Mouse (Mus musculus) neural tube, embryonic 14.5 days (tissue): ENCODE data around the gene Ubxn1. TPM values are rescaled to one million over a fixed set of nuclear protein-coding genes. Genes with fewer than 3 reads are reported as not detected.
"Not testable (repeated sequence)": the region's sequence is repeated elsewhere in the genome, so short reads cannot be mapped to it uniquely, and the experiment has no call there.

Experiments used
- ATAC-seq: fragments of 200-750 bp; cut with Nextera tagmentation; 2 replicates; pipeline ENCODE4 v1.8.0; 2017; ENCODE audit warnings: low read depth, mild to moderate bottlenecking, moderate TSS enrichment, moderate library complexity
- H3K27ac ChIP-seq: fragments of 300-500 bp; sonication (generic); 2 replicates; pipeline ENCODE4 v1.5.1; 2014; ENCODE audit warnings: low read depth, mild to moderate bottlenecking, control low read depth, low read length, moderate library complexity, mixed read lengths
- H3K27me3 ChIP-seq: fragments of 300-500 bp; sonication (generic); 2 replicates; pipeline ENCODE4 v1.6.1; 2014; ENCODE audit warnings: low read length; ENCODE audit not compliant: control insufficient read depth, insufficient read depth
- H3K36me3 ChIP-seq: fragments of 300-500 bp; sonication (generic); 2 replicates; pipeline ENCODE4 v1.6.1; 2014; ENCODE audit warnings: low read length, mixed read lengths; ENCODE audit not compliant: control insufficient read depth, insufficient read depth
- H3K4me1 ChIP-seq: fragments of 300-500 bp; sonication (generic); 2 replicates; pipeline ENCODE4 v1.6.1; 2014; ENCODE audit warnings: low read length; ENCODE audit not compliant: control insufficient read depth, insufficient read depth
- H3K4me2 ChIP-seq: fragments of 300-500 bp; sonication (generic); 2 replicates; pipeline ENCODE4 v1.6.1; 2014; ENCODE audit warnings: mild to moderate bottlenecking, low read depth, low read length, control low read depth
- H3K4me3 ChIP-seq: fragments of 300-500 bp; sonication (generic); 2 replicates; pipeline ENCODE4 v1.5.1; 2014; ENCODE audit warnings: low read depth, low read length, control low read depth, mixed read lengths
- H3K9ac ChIP-seq: fragments of 300-500 bp; sonication (generic); replicated peaks from 2 replicates; pipeline ENCODE4 v1.6.1; 2014; ENCODE audit warnings: low read depth, mild to moderate bottlenecking, control low read depth, low read length, mixed read lengths
- H3K9me3 ChIP-seq: fragments of 300-500 bp; sonication (generic); 2 replicates; pipeline ENCODE4 v1.6.1; 2016; ENCODE audit warnings: low read length; ENCODE audit not compliant: control insufficient read depth
- WGBS: fragments of 180-500 bp; shearing (Covaris S2); extraction: QIAGEN DNeasy Blood & Tissue Kit; methylation state at CpG from one replicate; pipeline ENCODE4 v1.1.7; 2014; 5-methylcytosine and 5-hydroxymethylcytosine counted together
- polyA plus RNA-seq: library from polyadenylated mRNA; unstranded; fragments of >200 nt; fragmentation: Nextera tagmentation; extraction: Ambion mirVana; gene quantifications from 2 replicates; pipeline ENCODE4 v1.2.1, GENCODE M21; 2014

Ubxn1 gene
- polyA plus RNA-seq, result 135 and 142 TPM in 2 replicates

GRCm38 (mm10) chr19:8871267-8872186 is at the start of gene Ubxn1:
Gene Ubxn1, plus strand, starts transcription at chr19:8871496.
- peak within 1 kb of the TSS; percentile 98 for H3K4me3 ChIP-seq

GRCm38 (mm10) chr19:8822696-8823095 is 48.6 kb upstream of the Ubxn1 start:
- Histone ChIP-seq H3K9ac (0 out of 2 replicates have a peak overlapping the region, but pooled peaks have one; percentile 37), H3K4me1 (peaks cover 29% of the 10 kb centered on the region), H3K4me3 (peak overlapping the region; percentile 99; the same call in 1 of the 2 replicates), H3K36me3 (peaks cover 40% of the 10 kb centered on the region), H3K27me3 (no peaks in the 10 kb centered on the region), H3K9me3 (no peaks in the 10 kb centered on the region), H3K27ac (no peak overlapping the region), H3K4me2 (peak overlapping the region; percentile 98)
- WGBS, result 72% methylated on average over 8 of the region's 8 CpGs
- no peak for ATAC-seq

More at GRCm38 (mm10) chr19:8871267-8872186, at the start of gene Ubxn1:
- H3K36me3 ChIP-seq, result peaks cover 30% of the 10 kb centered on the region
- peak within 1 kb of the TSS; percentile 97 for H3K9ac ChIP-seq
- peak within 1 kb of the TSS; percentile 78 for H3K27ac ChIP-seq
- H3K4me1 ChIP-seq, result peaks cover 11% of the 10 kb centered on the region
- H3K27me3 ChIP-seq, result no peaks in the 10 kb centered on the region; the same call in 1 of the 2 replicates
- ATAC-seq, result peak; percentile 98
- no peaks in the 10 kb centered on the region for H3K9me3 ChIP-seq
- H3K4me2 ChIP-seq, result peak within 1 kb of the TSS; percentile 90
- WGBS, result under 1% methylated on average over 56 of the region's 59 CpGs

- WGBS, result 96% methylated on average over 8 of the region's 8 CpGs
- H3K27me3 ChIP-seq, result no peaks in the 10 kb centered on the region
- ATAC-seq, result no peak
- no peak within 1 kb of the TSS for H3K4me3 ChIP-seq
- H3K4me1 ChIP-seq, result no peaks in the 10 kb centered on the region
- no peak within 1 kb of the TSS for H3K9ac ChIP-seq
- H3K27ac ChIP-seq, result no peak within 1 kb of the TSS
- H3K36me3 ChIP-seq, result peaks cover 91% of the 10 kb centered on the region
- no peak within 1 kb of the TSS for H3K4me2 ChIP-seq
- no peaks in the 10 kb centered on the region for H3K9me3 ChIP-seq
Observed at GRCm38 (mm10) chr19:8829660-8830059, 41.6 kb upstream of the Ubxn1 start, which contains the start of gene AC129217.1. Gene AC129217.1, plus strand, starts transcription at chr19:8829773.

GRCm38 (mm10) chr19:8830664-8831063 is 40.6 kb upstream of the Ubxn1 start:
- Histone ChIP-seq H3K4me1 (no peaks in the 10 kb centered on the region), H3K9ac (no peak overlapping the region), H3K4me3 (no peak overlapping the region), H3K4me2 (no peak overlapping the region), H3K9me3 (no peaks in the 10 kb centered on the region), H3K27ac (no peak overlapping the region), H3K27me3 (no peaks in the 10 kb centered on the region), H3K36me3 (peaks cover 84% of the 10 kb centered on the region)
- no peak for ATAC-seq
- WGBS, result 92% methylated on average over 8 of the region's 8 CpGs

GRCm38 (mm10) chr19:8831262-8831661 is 40.0 kb upstream of the Ubxn1 start:
- Histone ChIP-seq H3K9me3 (no peaks in the 10 kb centered on the region), H3K9ac (no peak overlapping the region), H3K36me3 (peaks cover 78% of the 10 kb centered on the region), H3K4me3 (no peak overlapping the region), H3K4me1 (no peaks in the 10 kb centered on the region), H3K27me3 (no peaks in the 10 kb centered on the region), H3K4me2 (no peak overlapping the region), H3K27ac (no peak overlapping the region)
- no peak for ATAC-seq
- WGBS, result 83% methylated on average over 11 of the region's 11 CpGs

GRCm38 (mm10) chr19:8832971-8833370 is 38.3 kb upstream of the Ubxn1 start:
- no peak overlapping the region for H3K9ac ChIP-seq
- 96% methylated on average over 4 of the region's 4 CpGs for WGBS
- no peaks in the 10 kb centered on the region for H3K4me1 ChIP-seq
- peaks cover 61% of the 10 kb centered on the region for H3K36me3 ChIP-seq
- no peak overlapping the region for H3K4me3 ChIP-seq
- H3K27me3 ChIP-seq, result no peaks in the 10 kb centered on the region
- no peak for ATAC-seq
- H3K9me3 ChIP-seq, result no peaks in the 10 kb centered on the region
- H3K4me2 ChIP-seq, result no peak overlapping the region
- no peak overlapping the region for H3K27ac ChIP-seq

- not testable (repeated sequence) for H3K4me3 ChIP-seq, H3K27ac ChIP-seq, H3K9me3 ChIP-seq, ATAC-seq, H3K27me3 ChIP-seq, H3K9ac ChIP-seq
- peak overlapping the region; percentile 66; the same call in 1 of the 2 replicates for H3K4me2 ChIP-seq
- peaks cover 28% of the 10 kb centered on the region for H3K36me3 ChIP-seq
- WGBS, result 97% methylated on average over 10 of the region's 10 CpGs
- peaks cover 16% of the 10 kb centered on the region for H3K4me1 ChIP-seq
Observed at GRCm38 (mm10) chr19:8836327-8836726, 35.0 kb upstream of the Ubxn1 start.

GRCm38 (mm10) chr19:8837251-8837791 is 34.0 kb upstream of the Ubxn1 start, which contains the start of gene Bscl2:
Gene Bscl2, plus strand, starts transcription at chr19:8837467.
- Histone ChIP-seq H3K4me2 (peak within 1 kb of the TSS; percentile 66), H3K27me3 (no peaks in the 10 kb centered on the region), H3K36me3 (peaks cover 20% of the 10 kb centered on the region), H3K4me3 (peak within 1 kb of the TSS; percentile 72), H3K9ac (peak within 1 kb of the TSS; percentile 86), H3K9me3 (no peaks in the 10 kb centered on the region), H3K27ac (peak within 1 kb of the TSS; percentile 97), H3K4me1 (peaks cover 17% of the 10 kb centered on the region)
- under 1% methylated on average over 37 of the region's 38 CpGs for WGBS
- ATAC-seq, result peak; percentile 64
